Mouse (Mus musculus) C2C12 (cell line): ENCODE measurements around the gene Dcakd. TPM values are rescaled to one million over a fixed set of nuclear protein-coding genes. Genes with fewer than 3 reads are reported as not detected.
A peak's percentile ranks its signal among the peaks of the same experiment; 100 is the strongest.

Experiments used
- H3K27me3 ChIP-seq: one replicate; pipeline ENCODE4 v1.6.1; 2011; ENCODE audit not compliant: control insufficient read depth, insufficient read depth, insufficient read length
- H3K36me3 ChIP-seq: one replicate; pipeline ENCODE4 v1.6.1; 2011; ENCODE audit not compliant: control insufficient read depth, insufficient read depth
- H3K4me3 ChIP-seq: one replicate; pipeline ENCODE4 v1.5.1; 2011; ENCODE audit warnings: mild to moderate bottlenecking, control low read depth; ENCODE audit not compliant: poor library complexity, insufficient read depth, severe bottlenecking
- H3K79me2 ChIP-seq: one replicate; pipeline ENCODE4 v1.6.1; 2011; ENCODE audit not compliant: control insufficient read depth, insufficient read depth
- H3K79me3 ChIP-seq: one replicate; pipeline ENCODE4 v1.6.1; 2011; ENCODE audit warnings: low read depth, control low read depth
- H3ac ChIP-seq: one replicate; pipeline ENCODE3; 2011; ENCODE audit warnings: low read depth; ENCODE audit not compliant: control insufficient read depth, insufficient read length
- CEBPB ChIP-seq: IDR thresholded peaks from one replicate; pipeline ENCODE4 v1.6.1; 2011; ENCODE audit warnings: low read depth, mild to moderate bottlenecking, control low read depth, moderate library complexity
- CTCF ChIP-seq: IDR thresholded peaks from one replicate; pipeline ENCODE4 v1.5.1; 2011; ENCODE audit not compliant: control insufficient read depth, insufficient read depth, insufficient read length
- FOSL1 ChIP-seq: IDR thresholded peaks from one replicate; pipeline ENCODE4 v1.8.0; 2011; ENCODE audit warnings: mild to moderate bottlenecking, low read length; ENCODE audit not compliant: poor library complexity, insufficient read depth, severe bottlenecking
- MAX ChIP-seq: IDR thresholded peaks from one replicate; pipeline ENCODE4 v1.6.1; 2011; ENCODE audit warnings: mild to moderate bottlenecking, control low read depth
- MYOD1 ChIP-seq: IDR thresholded peaks from one replicate; pipeline ENCODE4 v1.6.1; 2011; ENCODE audit warnings: low read depth; ENCODE audit not compliant: control insufficient read depth, insufficient read length
- MYOG ChIP-seq: IDR thresholded peaks from one replicate; pipeline ENCODE4 v1.6.1; 2011; ENCODE audit not compliant: control insufficient read depth, insufficient read length; ENCODE audit errors: extremely low read depth
- USF1 ChIP-seq: IDR thresholded peaks from one replicate; pipeline ENCODE4 v1.6.1; 2011; ENCODE audit warnings: low read depth, mild to moderate bottlenecking, control low read depth, moderate library complexity
- polyA plus RNA-seq: library from polyadenylated mRNA; unstranded; fragments of >200 nt; fragmentation: generic; extraction: Trizol; gene quantifications from one replicate; pipeline ENCODE4 v1.2.1, GENCODE M21; 2012; ENCODE audit warnings: missing spikeins

Gene Dcakd
- polyA plus RNA-seq, 1 experiment = 185 TPM

DNA sequence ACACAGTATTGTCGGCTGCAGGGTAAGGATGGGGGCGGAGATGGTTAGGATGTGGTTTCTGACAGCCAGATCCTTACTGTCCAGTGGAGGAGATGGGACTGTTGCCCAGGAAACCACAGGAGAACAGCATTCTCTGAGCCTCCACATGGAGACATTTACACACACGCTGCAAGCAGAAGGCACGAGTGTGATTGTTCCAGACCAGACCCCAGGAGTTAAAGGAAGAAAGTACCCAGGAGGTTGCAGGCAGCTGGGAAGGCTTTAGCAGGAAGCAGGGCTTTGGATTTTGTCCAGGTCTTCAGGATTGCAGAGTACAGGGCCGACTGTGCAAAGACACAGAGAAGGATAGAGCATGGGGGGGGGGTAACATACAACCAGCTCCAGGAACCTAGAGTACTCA is 56.5 kb downstream of the Dcakd start:
- H3K79me2 ChIP-seq = no peaks in the 10 kb centered on the region
- H3K27me3 ChIP-seq = no peaks in the 10 kb centered on the region
- no peaks in the 10 kb centered on the region for H3K36me3 ChIP-seq
- H3K79me3 ChIP-seq = no peaks in the 10 kb centered on the region
- H3K4me3 ChIP-seq = no peak overlapping the region
- no peak overlapping the region for H3ac ChIP-seq
- no peak for TF ChIP-seq USF1
- TF ChIP-seq MYOD1 = no peak
- peak; percentile 15 for TF ChIP-seq MAX
- TF ChIP-seq CEBPB = no peak
- TF ChIP-seq CTCF = no peak

DNA sequence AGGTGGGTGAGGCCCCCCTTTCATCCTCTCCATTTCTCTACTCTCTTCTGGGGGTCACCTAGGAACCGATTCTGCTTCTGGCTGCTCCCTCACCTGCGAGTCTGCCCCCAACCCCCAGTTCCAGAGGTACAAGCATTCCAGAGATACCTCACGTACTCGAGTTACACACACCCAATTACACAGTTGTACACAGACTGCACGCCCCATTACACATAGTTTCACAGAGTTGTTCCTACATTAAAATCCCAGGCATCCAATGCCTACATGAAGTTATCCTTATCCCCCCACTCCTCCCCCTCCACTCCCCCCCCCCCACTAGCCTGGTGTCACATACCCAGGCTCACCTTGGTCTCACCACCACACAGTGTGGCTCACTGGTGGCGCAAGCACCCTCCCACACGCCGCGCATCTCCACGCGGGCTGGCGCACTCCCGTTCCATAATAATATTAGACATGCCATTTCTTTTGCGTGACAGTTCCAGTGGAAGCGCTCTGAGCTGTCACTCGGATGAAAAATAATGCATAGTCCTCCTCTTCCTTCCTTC is 63.5 kb downstream of the Dcakd start:
- TF ChIP-seq CTCF = no peak
- no peak for TF ChIP-seq USF1
- no peak for TF ChIP-seq FOSL1
- TF ChIP-seq CEBPB = no peak
- TF ChIP-seq MYOD1 = no peak
- TF ChIP-seq MYOG = no peak
- no peak for TF ChIP-seq MAX

DNA sequence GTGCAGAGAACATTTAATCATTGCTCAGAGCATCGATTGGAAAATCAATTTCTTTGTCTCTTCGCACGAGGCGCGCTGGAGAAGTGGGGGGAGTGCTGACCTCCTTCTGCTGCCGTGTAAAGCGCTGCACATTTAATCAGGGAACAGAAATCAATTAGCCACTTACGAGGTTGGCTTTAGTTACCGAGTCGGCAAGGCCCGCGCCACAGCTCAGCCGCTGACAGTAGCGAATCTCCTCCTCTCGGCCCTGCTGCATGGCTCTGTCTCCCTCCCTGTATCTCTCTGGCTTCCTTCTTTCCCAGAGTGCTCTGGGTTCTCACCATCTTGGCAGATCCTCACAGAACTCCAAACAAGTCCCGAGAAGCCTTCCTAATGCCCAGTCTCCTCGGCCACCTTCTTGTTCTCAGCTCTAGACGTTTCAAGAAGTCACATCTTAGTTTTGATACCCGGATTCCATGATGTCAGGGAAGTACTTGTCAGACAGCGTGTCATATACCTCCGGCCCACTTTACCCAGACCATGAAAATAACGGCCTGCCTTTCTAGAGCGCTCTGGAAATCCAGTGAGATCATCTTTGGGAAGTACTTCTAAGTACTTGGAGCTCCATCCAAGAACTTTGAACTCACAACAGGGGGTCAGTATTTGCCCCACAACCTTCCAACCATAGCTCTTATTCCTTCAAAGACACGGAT is 64.1 kb downstream of the Dcakd start:
- H3ac ChIP-seq = no peak overlapping the region
- no peaks in the 10 kb centered on the region for H3K27me3 ChIP-seq
- H3K4me3 ChIP-seq = no peak overlapping the region
- TF ChIP-seq MYOG (no peak), CEBPB (no peak), MAX (no peak), USF1 (no peak), MYOD1 (no peak), FOSL1 (no peak), CTCF (no peak)
- no peaks in the 10 kb centered on the region for H3K36me3 ChIP-seq
- no peaks in the 10 kb centered on the region for H3K79me2 ChIP-seq
- no peaks in the 10 kb centered on the region for H3K79me3 ChIP-seq

More for the DNA sequence above, 63.5 kb downstream of the Dcakd start:
- Histone ChIP-seq H3ac (no peak overlapping the region), H3K79me3 (no peaks in the 10 kb centered on the region), H3K36me3 (no peaks in the 10 kb centered on the region), H3K79me2 (no peaks in the 10 kb centered on the region), H3K27me3 (no peaks in the 10 kb centered on the region), H3K4me3 (no peak overlapping the region)

DNA sequence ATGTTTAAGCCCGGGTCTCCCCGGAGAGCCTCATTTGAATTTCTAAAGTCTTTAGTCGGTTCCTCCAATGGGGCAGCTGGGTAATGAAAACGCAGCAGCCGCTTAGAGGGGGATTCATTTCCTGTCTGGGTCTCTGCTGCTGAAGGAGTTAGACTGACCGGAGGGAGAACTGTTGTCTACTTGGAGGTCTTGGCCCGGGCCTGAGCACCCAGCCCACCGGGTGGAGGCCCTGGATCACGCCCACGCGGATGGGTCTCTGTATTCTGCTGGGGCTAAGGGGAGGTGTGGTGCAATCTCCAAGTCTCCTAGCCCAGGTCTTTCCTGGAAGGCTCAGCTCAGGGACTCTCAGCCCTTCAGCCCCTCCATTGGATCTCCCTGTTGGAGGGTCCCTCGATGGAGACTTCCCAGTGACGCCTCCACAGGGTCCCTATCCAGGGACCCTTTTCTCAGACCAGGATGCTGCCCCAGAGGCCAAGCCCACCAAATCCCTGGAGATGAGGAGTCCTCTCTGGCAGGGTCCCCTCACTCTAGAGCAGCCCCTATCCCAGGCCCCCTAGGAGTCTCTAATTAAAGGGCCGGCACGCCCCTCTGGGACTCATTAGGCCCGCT is 64.8 kb downstream of the Dcakd start:
- no peak overlapping the region for H3ac ChIP-seq
- TF ChIP-seq MAX (no peak), CTCF (no peak), FOSL1 (no peak), CEBPB (no peak), MYOD1 (no peak), USF1 (no peak), MYOG (no peak)
- no peaks in the 10 kb centered on the region for H3K36me3 ChIP-seq
- H3K27me3 ChIP-seq = no peaks in the 10 kb centered on the region
- H3K4me3 ChIP-seq = no peak overlapping the region
- H3K79me3 ChIP-seq = no peaks in the 10 kb centered on the region
- no peaks in the 10 kb centered on the region for H3K79me2 ChIP-seq

DNA sequence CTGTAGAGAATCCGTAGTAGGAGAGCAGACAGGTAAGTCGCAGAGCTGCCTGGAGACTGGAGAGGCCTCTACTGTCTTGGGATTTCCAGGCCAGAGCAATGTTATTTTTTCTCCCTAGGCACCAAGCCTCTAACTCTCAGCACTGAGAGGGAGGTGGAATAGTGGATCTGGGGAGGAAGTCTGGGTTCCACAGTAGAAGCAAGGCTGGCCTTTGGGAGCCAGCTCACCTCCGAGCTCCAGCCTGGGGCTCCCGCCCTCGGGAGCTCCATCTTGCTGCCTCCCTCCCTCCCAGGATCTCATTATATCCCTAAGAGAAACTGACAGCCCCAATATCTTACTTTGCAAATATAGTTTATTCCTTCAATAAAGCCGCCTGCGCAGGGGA is 65.3 kb downstream of the Dcakd start:
- no peak overlapping the region for H3K4me3 ChIP-seq
- H3K36me3 ChIP-seq = no peaks in the 10 kb centered on the region
- no peak overlapping the region for H3ac ChIP-seq
- no peaks in the 10 kb centered on the region for H3K27me3 ChIP-seq
- TF ChIP-seq FOSL1 (no peak), USF1 (no peak), CEBPB (no peak)
- no peaks in the 10 kb centered on the region for H3K79me3 ChIP-seq
- no peaks in the 10 kb centered on the region for H3K79me2 ChIP-seq

DNA sequence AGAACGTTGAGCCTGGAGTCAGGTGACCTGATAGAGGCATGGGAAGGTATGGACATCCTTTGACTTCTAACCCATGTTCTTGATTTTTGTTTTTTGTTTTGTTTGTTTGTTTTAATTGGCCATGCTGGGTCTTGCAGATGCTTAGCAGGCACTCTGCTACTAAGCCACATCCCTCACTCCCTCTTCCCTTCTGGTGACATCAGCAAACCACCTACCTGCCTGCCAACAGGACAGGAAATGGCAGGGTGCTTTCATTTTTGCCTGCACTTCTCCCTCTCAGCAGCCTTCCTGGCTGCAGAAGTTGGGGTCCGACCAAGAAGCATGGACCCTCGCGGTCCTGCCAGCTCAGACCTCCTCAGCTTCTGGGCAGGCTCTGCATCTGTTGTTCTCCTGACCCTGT is 67.1 kb downstream of the Dcakd start:
- Histone ChIP-seq H3K36me3 (no peaks in the 10 kb centered on the region), H3K27me3 (no peaks in the 10 kb centered on the region), H3K4me3 (no peak overlapping the region), H3ac (no peak overlapping the region), H3K79me3 (no peaks in the 10 kb centered on the region), H3K79me2 (no peaks in the 10 kb centered on the region)
- TF ChIP-seq CEBPB = no peak
- no peak for TF ChIP-seq USF1
- TF ChIP-seq MYOG = no peak
- no peak for TF ChIP-seq CTCF
- TF ChIP-seq MAX = no peak
- no peak for TF ChIP-seq FOSL1
- TF ChIP-seq MYOD1 = no peak
